Mouse (Mus musculus): ENCODE results near the gene Tomm70a. TPM values are rescaled to one million over a fixed set of nuclear protein-coding genes. Genes with fewer than 3 reads are reported as not detected.

Gene Tomm70a
- 53.3 and 56.2 TPM in 2 replicates for polyA plus RNA-seq (2012; rRNA removed)

GRCm38 (mm10) chr16:57120913-57121815 is at the start of gene Tomm70a:
Gene Tomm70a (plus strand): TSS chr16:57121703.
- TF ChIP-seq POLR2A (IDR thresholded peaks at IDR 0.05; ENCODE audit: extremely low read depth, insufficient read depth, low read length): peak; percentile 37; the same call in 1 of the 2 replicates
- TF ChIP-seq CTCF (IDR thresholded peaks at IDR 0.05; ENCODE audit: extremely low read depth, insufficient read depth, low read length): no peak
- peaks cover 6% of the 10 kb centered on the region for H3K4me1 ChIP-seq (ENCODE audit: control insufficient read depth, insufficient read depth, low read length)
- peak within 1 kb of the TSS; percentile 75 for H3K27ac ChIP-seq (ENCODE audit: insufficient read depth, low read length)
- H3K4me3 ChIP-seq (ENCODE audit: insufficient read depth, low read length): peak within 1 kb of the TSS; percentile 56

- no peak for TF ChIP-seq POLR2A (IDR thresholded peaks at IDR 0.05; ENCODE audit: extremely low read depth, insufficient read depth, low read length)
- TF ChIP-seq CTCF (IDR thresholded peaks at IDR 0.05; ENCODE audit: extremely low read depth, insufficient read depth, low read length): no peak
- Histone ChIP-seq H3K27ac (ENCODE audit: insufficient read depth, low read length) (no peak overlapping the region), H3K4me1 (ENCODE audit: control insufficient read depth, insufficient read depth, low read length) (no peaks in the 10 kb centered on the region; the same call in 1 of the 2 replicates), H3K4me3 (ENCODE audit: insufficient read depth, low read length) (no peak overlapping the region)
Observed at GRCm38 (mm10) chr16:57075986-57076385, 45.5 kb upstream of the Tomm70a start.

GRCm38 (mm10) chr16:57079577-57079976 is 41.9 kb upstream of the Tomm70a start:
- H3K4me3 ChIP-seq (ENCODE audit: insufficient read depth, low read length): no peak overlapping the region
- H3K4me1 ChIP-seq (ENCODE audit: control insufficient read depth, insufficient read depth, low read length): no peaks in the 10 kb centered on the region; the same call in 1 of the 2 replicates
- no peak overlapping the region for H3K27ac ChIP-seq (ENCODE audit: insufficient read depth, low read length)
- TF ChIP-seq CTCF (IDR thresholded peaks at IDR 0.05; ENCODE audit: extremely low read depth, insufficient read depth, low read length) (no peak), POLR2A (IDR thresholded peaks at IDR 0.05; ENCODE audit: extremely low read depth, insufficient read depth, low read length) (no peak)

GRCm38 (mm10) chr16:57092460-57092859 is 29.0 kb upstream of the Tomm70a start:
- Histone ChIP-seq H3K27ac (ENCODE audit: insufficient read depth, low read length) (no peak overlapping the region), H3K4me1 (ENCODE audit: control insufficient read depth, insufficient read depth, low read length) (no peaks in the 10 kb centered on the region), H3K4me3 (ENCODE audit: insufficient read depth, low read length) (no peak overlapping the region)
- TF ChIP-seq POLR2A (IDR thresholded peaks at IDR 0.05; ENCODE audit: extremely low read depth, insufficient read depth, low read length) (no peak), CTCF (IDR thresholded peaks at IDR 0.05; ENCODE audit: extremely low read depth, insufficient read depth, low read length) (peak; percentile 78)

- Histone ChIP-seq H3K27ac (ENCODE audit: insufficient read depth, low read length) (no peak overlapping the region), H3K4me1 (ENCODE audit: control insufficient read depth, insufficient read depth, low read length) (no peaks in the 10 kb centered on the region), H3K4me3 (ENCODE audit: insufficient read depth, low read length) (no peak overlapping the region)
- TF ChIP-seq CTCF (IDR thresholded peaks at IDR 0.05; ENCODE audit: extremely low read depth, insufficient read depth, low read length) (no peak), POLR2A (IDR thresholded peaks at IDR 0.05; ENCODE audit: extremely low read depth, insufficient read depth, low read length) (no peak)
Observed at GRCm38 (mm10) chr16:57092911-57093605, 28.4 kb upstream of the Tomm70a start.

GRCm38 (mm10) chr16:57098468-57099144 is 22.9 kb upstream of the Tomm70a start:
- Histone ChIP-seq H3K4me3 (ENCODE audit: insufficient read depth, low read length) (no peak overlapping the region), H3K4me1 (ENCODE audit: control insufficient read depth, insufficient read depth, low read length) (no peaks in the 10 kb centered on the region), H3K27ac (ENCODE audit: insufficient read depth, low read length) (no peak overlapping the region)
- no peak for TF ChIP-seq CTCF (IDR thresholded peaks at IDR 0.05; ENCODE audit: extremely low read depth, insufficient read depth, low read length)
- no peak for TF ChIP-seq POLR2A (IDR thresholded peaks at IDR 0.05; ENCODE audit: extremely low read depth, insufficient read depth, low read length)

- Histone ChIP-seq H3K4me1 (ENCODE audit: control insufficient read depth, insufficient read depth, low read length) (no peaks in the 10 kb centered on the region), H3K27ac (ENCODE audit: insufficient read depth, low read length) (no peak overlapping the region), H3K4me3 (ENCODE audit: insufficient read depth, low read length) (no peak overlapping the region)
- TF ChIP-seq CTCF (IDR thresholded peaks at IDR 0.05; ENCODE audit: extremely low read depth, insufficient read depth, low read length): no peak
Observed at GRCm38 (mm10) chr16:57099572-57100237, 21.8 kb upstream of the Tomm70a start.

GRCm38 (mm10) chr16:57101174-57101573 is 20.3 kb upstream of the Tomm70a start:
- Histone ChIP-seq H3K27ac (ENCODE audit: insufficient read depth, low read length) (no peak overlapping the region), H3K4me1 (ENCODE audit: control insufficient read depth, insufficient read depth, low read length) (no peaks in the 10 kb centered on the region), H3K4me3 (ENCODE audit: insufficient read depth, low read length) (no peak overlapping the region)
- TF ChIP-seq POLR2A (IDR thresholded peaks at IDR 0.05; ENCODE audit: extremely low read depth, insufficient read depth, low read length) (no peak), CTCF (IDR thresholded peaks at IDR 0.05; ENCODE audit: extremely low read depth, insufficient read depth, low read length) (no peak)
